Mouse (Mus musculus) fat pad, adult 2 months (tissue): ENCODE measurements around the gene Phospho2.

ENCODE experiments used
- DNase-seq: peaks from one replicate; pipeline ENCODE4 v3.0.0-alpha.2; 2011; ENCODE audit warnings: low read depth, low spot score; ENCODE audit errors: extremely low read depth

The Phospho2 gene

DNA sequence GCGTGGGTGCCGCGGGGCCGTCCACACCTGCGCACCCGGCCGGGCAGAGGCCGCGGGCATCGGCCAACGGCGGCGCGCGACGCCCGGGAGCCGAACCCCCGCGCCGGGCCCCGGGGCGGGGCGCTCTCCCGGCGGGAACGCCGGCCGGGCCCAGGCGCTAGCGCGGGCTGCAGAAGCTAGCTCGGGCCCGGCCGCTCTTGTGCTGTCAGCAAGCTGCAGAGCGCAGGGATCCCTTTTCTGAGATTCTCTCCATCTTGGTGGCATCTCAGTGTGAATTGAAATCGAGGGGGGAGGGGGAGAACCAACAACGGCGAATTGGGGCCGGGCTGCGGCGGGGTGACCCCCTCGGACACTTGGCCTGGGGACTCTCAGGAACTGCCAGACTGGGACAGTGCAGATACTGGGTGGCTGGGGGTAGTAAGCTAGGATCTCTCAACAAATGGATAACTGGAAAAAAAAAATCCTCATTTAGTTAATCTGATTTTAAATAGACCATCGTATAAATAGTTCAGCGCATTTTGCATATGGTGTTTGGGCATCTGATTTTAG, 33.8 kb downstream of the Phospho2 start:
- no peak for DNase-seq

DNA sequence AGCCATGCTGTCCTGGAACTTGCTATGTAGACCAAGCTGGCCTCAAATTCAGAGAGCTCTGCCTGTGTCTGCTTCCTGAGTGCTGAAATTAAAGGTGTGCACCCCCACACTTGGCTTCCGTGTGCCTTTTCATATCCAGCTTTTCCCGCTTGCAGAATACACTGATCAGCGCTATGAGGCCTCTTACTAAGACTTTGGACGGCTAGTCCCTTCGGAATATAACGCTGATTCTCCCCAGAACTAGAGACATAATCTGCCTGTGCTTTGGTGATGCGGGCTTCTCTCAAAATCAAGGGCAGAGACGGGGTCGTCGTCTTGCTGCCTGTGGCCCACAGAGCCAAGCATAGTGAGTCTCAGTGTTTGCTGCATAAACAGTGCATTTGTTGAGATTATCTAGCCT, 36.5 kb downstream of the Phospho2 start:
- DNase-seq = no peak

DNA sequence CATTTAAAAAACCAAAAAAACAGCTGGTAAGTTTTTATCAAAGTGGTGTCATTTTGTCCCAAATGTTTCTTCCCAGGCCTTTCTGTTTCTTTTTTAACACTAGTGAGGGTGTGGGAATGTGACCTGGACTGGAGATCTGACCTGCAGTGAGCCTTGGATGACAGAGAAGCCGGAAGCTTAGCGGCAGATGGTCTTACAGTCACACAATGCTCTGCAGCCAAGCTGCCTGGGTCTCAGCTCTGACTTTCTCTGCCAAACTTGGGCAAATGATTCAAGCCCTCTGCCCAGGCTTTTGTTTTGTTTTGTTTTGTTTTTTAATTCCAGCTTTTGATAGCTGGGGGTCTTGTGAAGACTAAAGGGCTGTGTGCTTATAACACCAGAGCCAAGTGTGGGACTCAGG, 37.0 kb downstream of the Phospho2 start:
- DNase-seq = no peak

DNA sequence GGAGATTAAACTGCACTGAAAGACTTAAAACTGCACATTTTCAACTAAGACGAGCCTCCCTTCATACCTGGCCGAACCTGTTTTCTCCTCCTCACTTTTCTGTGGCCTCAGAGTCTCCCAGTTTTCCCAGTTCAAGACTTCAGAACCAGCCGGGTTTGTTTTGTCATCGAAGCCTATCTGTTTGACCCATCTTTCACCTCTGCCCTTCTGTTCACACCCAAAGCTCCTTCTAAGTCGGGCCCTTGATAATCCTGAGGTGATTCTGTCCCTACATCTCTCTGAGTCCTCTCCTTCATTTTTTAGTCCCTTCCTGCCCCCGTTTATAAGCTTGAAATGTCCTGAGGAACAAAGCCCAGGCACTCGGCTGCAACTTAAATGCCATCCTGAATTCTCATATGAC, 38.6 kb downstream of the Phospho2 start:
- DNase-seq = no peak

DNA sequence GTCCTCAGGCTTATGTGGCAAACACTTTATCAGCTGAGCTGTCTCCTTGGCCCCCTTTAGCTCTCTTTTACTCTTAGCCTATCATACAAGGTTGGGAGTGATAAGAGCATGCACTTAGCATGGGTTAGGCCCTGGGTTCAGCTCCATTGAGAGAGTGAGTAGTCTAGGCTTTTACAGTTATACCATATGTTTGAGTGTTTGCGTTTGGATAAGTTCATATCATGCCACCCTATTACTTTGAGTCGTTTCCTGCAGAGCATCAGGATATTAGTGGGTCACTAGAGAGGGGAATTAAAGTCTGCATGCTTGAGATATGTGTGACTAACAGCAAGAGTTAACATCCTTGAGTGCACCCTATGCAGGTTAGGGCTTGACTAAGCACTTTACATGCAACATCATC, 40.3 kb downstream of the Phospho2 start:
- DNase-seq = no peak

DNA sequence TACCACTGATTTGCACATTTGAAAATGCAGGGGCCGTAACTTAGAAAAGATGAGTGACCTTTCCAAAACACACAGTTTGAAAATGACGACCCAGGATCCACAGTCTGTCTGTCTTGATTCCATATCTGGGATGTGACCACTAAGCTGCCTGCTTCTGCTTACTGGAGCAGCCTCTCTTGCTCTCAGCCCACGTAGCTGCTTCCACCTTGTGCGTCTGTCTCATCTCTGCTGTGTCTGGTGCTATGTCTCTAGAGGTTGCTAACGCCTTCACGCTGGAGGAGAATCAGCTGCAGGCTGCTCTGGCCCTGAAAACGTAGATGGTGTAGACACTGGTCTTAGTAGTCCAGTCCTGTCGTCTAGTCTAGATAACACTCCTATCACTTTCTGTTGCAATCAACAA, 40.7 kb downstream of the Phospho2 start:
- no peak for DNase-seq

DNA sequence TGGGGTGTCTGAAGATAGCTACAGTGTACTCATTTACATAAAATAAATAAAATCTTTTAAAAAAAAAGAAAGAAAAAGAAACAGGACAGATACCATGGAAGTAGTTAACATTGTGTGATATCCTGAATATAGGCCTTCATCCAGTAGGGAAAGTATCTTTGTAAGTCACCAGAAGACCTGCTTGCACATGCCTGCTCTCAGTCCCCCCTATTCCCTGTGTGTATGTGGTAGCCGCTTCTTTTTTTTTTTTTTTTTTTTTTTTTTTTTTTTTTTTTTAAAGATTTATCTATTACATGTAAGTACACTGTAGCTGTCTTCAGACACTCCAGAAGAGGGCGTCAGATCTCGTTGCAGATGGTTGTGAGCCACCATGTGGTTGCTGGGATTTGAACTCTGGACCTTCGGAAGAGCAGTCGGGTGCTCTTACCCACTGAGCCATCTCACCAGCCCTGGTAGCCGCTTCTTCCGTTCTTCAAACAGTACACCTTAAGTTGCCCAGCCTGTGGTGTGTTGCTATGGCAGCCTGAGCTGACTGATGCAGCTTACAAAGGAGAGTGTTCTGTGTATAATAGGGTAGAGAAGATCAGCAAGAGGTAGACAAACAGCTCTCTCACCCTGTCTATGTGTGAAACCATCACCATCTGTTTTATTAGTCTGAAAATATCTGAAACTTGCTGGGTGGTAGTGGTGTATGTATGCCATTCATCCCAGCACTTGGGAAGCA, 48.0 kb downstream of the Phospho2 start:
- no peak for DNase-seq

DNA sequence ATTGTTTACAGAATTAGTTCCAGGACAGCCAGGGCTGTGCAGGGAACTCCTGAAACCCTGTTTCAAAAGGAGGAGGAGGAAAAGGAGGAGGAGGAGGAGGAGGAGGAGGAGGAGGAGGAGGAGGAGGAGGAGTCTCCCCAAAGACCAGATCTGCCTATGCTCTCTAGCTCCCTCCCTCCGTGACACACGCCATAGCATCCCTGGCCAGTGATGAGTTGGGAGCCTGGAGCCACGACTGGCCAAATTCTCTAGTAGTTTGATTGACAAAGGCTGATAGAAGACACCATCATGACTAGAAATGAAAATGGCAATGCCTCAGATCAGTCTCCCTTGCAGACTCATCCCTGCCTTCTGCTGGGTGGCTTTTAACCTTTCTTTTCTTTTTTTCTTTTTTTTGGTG, 48.6 kb downstream of the Phospho2 start:
- DNase-seq = no peak

DNA sequence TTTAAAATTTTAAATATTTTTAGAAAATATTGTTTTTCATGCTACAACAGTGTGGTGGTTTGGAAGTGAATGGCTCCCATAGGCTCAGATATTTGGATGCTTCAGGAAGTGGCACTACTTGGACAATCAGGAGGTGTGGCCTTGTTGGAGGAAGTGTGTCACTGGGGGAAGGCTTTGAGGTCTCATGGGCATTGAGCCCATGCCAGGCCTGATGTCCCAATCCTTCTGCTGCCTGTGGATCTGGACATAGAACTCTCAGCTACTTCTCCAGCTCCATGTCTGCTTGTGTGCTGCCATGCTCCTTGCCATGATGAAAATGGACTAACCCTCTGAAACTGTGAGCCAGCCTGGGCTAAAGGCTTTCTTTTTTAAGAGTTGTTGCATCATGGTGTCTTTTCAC, 49.3 kb downstream of the Phospho2 start:
- no peak for DNase-seq

DNA sequence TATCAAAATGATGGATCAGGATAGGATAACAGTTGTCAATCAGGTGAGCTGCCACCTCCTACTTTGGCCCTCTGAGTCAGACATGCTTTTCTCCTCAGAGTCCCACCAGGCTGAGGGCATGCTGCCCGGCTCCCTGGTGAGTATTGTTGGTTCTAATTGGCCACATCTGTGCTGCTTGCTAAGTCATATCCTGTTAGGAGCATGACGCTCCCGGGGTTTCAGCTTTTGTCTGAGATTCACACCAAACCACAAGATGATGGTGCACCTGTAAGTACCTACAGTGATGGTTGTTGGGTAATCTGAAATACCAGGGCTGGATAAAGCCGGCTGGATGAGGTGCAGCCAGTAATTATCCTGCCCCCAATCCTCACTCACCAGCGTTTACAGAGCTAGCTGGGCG, 50.8 kb downstream of the Phospho2 start:
- no peak for DNase-seq

DNA sequence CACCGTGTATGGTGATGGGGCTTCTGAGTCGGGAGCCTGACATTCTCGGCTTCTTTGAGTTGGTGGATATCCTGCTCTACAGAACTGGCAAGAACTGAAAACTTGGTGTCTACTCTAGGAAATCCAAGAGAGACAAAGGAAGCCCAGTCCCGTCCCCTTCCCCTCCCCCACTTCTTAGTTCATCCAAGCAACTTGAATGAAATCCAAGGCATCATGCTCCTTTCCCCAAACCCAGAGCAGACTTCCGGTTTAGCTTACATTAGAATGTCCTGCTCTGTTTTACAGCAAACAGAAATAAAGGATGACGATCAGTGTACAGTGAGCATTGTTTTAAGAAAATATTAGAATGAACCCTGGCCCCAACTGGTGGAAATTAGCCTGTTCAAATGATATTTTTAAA, 59.8 kb downstream of the Phospho2 start:
- no peak for DNase-seq
